Mouse (Mus musculus): ENCODE measurements around the gene Tmc7. TPM values are rescaled to one million over a fixed set of nuclear protein-coding genes. Genes with fewer than 3 reads are reported as not detected.

The Tmc7 gene
- total and polyA plus RNA-seq, 3 experiments: not detected

- H3K27ac ChIP-seq (ENCODE audit: control insufficient read depth, low read depth, low read length): no peak overlapping the region
- no peaks in the 10 kb centered on the region for H3K36me3 ChIP-seq (ENCODE audit: control insufficient read depth in 1 of 2, insufficient read depth in 2 of 2, low read length in 2 of 2)
- DNase-seq (ENCODE audit: low read depth, low spot score): no peak
Observed at GRCm38 (mm10) chr7:118499784-118500435, 84.6 kb downstream of the Tmc7 start.

GRCm38 (mm10) chr7:118498984-118499783, 85.4 kb downstream of the Tmc7 start:
- Histone ChIP-seq H3K9me3 (replicated peaks; ENCODE audit: insufficient read depth, low read length) (no peaks in the 10 kb centered on the region), H3K79me2 (ENCODE audit: control insufficient read depth, insufficient read depth, low read length, poor library complexity) (no peaks in the 10 kb centered on the region), H3K9ac (ENCODE audit: control insufficient read depth, low read depth, low read length, poor library complexity, severe bottlenecking) (no peak overlapping the region), H3K27me3 (ENCODE audit: control insufficient read depth in 1 of 2, insufficient read depth in 2 of 2, low read length in 2 of 2) (peaks cover 0 to 1% of the 10 kb centered on the region in 2 experiments; a peak in 1 of 4 replicates), H3K4me1 (ENCODE audit: control insufficient read depth in 1 of 2, insufficient read depth in 2 of 2, low read length in 2 of 2) (no peaks in the 10 kb centered on the region; a peak in 1 of 4 replicates), H3K27ac (ENCODE audit: control insufficient read depth, low read depth, low read length) (no peak overlapping the region), H3K4me3 (ENCODE audit: control insufficient read depth in 1 of 2, insufficient read depth in 1 of 2, low read depth in 2 of 2, low read length in 2 of 2) (no peak overlapping the region), H3K36me3 (ENCODE audit: control insufficient read depth in 1 of 2, insufficient read depth in 2 of 2, low read length in 2 of 2) (no peaks in the 10 kb centered on the region)
- DNase-seq (ENCODE audit: low read depth, low spot score): no peak
- TF ChIP-seq ETS1 (IDR thresholded peaks at IDR 0.05; ENCODE audit: low read depth, low read length) (no peak), SMC3 (IDR thresholded peaks at IDR 0.05; ENCODE audit: low read depth, low read length) (no peak), MAFK (IDR thresholded peaks at IDR 0.05; ENCODE audit: borderline replicate concordance, low read depth, low read length) (no peak), UBTF (IDR thresholded peaks at IDR 0.05; ENCODE audit: borderline replicate concordance, insufficient read depth, low read depth, low read length) (no peak), POLR2AphosphoS5 (IDR thresholded peaks at IDR 0.05; ENCODE audit: borderline replicate concordance, low read depth, low read length) (no peak), KAT2A (conservative IDR thresholded peaks at IDR 0.05; ENCODE audit: low read depth, low read length) (no peak), GATA1 (IDR thresholded peaks at IDR 0.05; ENCODE audit: low read depth, low read length) (no peak), MAX (IDR thresholded peaks at IDR 0.05; ENCODE audit: low read length) (no peak), ELF1 (IDR thresholded peaks at IDR 0.05; ENCODE audit: low read depth, low read length) (no peak), POLR2AphosphoS2 (IDR thresholded peaks at IDR 0.05; ENCODE audit: low read length) (no peak), POLR2A (IDR thresholded peaks at IDR 0.05; ENCODE audit: control insufficient read depth in 1 of 2, insufficient read depth in 1 of 2, low read depth in 1 of 2, low read length in 2 of 2, poor library complexity in 1 of 2) (no peak), USF2 (IDR thresholded peaks at IDR 0.05; ENCODE audit: borderline replicate concordance in 1 of 2, insufficient read depth in 1 of 2, low read depth in 1 of 2, low read length in 2 of 2) (no peak), ZMIZ1 (IDR thresholded peaks at IDR 0.05; ENCODE audit: low read depth, low read length) (no peak), SIN3A (IDR thresholded peaks at IDR 0.05; ENCODE audit: low read length) (no peak), MYB (IDR thresholded peaks at IDR 0.05; ENCODE audit: low read depth, low read length) (no peak), NELFE (IDR thresholded peaks at IDR 0.05; ENCODE audit: low read depth, low read length) (no peak), NRF1 (IDR thresholded peaks at IDR 0.05; ENCODE audit: insufficient read depth, low read depth, low read length, poor library complexity, severe bottlenecking) (no peak), USF1 (IDR thresholded peaks at IDR 0.05; ENCODE audit: low read depth, low read length) (no peak)

More at GRCm38 (mm10) chr7:118499784-118500435, 84.6 kb downstream of the Tmc7 start:
- Histone ChIP-seq H3K4me3 (ENCODE audit: control insufficient read depth in 1 of 2, insufficient read depth in 1 of 2, low read depth in 2 of 2, low read length in 2 of 2) (no peak overlapping the region), H3K4me1 (ENCODE audit: control insufficient read depth in 1 of 2, insufficient read depth in 2 of 2, low read length in 2 of 2) (no peaks in the 10 kb centered on the region; a peak in 1 of 4 replicates), H3K79me2 (ENCODE audit: control insufficient read depth, insufficient read depth, low read length, poor library complexity) (no peaks in the 10 kb centered on the region), H3K9ac (ENCODE audit: control insufficient read depth, low read depth, low read length, poor library complexity, severe bottlenecking) (no peak overlapping the region), H3K9me3 (replicated peaks; ENCODE audit: insufficient read depth, low read length) (no peaks in the 10 kb centered on the region), H3K27me3 (ENCODE audit: control insufficient read depth in 1 of 2, insufficient read depth in 2 of 2, low read length in 2 of 2) (peaks cover 0 to 1% of the 10 kb centered on the region in 2 experiments; a peak in 1 of 4 replicates)
- no peak for TF ChIP-seq NELFE (IDR thresholded peaks at IDR 0.05; ENCODE audit: low read depth, low read length)
- no peak for TF ChIP-seq RAD21 (IDR thresholded peaks at IDR 0.05; ENCODE audit: low read depth, low read length)
- TF ChIP-seq TAL1 (IDR thresholded peaks at IDR 0.05; ENCODE audit: low read length): no peak
- TF ChIP-seq ZC3H11A (IDR thresholded peaks at IDR 0.05; ENCODE audit: low read depth, low read length): no peak
- no peak for TF ChIP-seq TBP (IDR thresholded peaks at IDR 0.05; ENCODE audit: low read depth, low read length)
- no peak for TF ChIP-seq EP300 (IDR thresholded peaks at IDR 0.05; ENCODE audit: low read depth in 1 of 2, low read length in 2 of 2)
- TF ChIP-seq POLR2A (IDR thresholded peaks at IDR 0.05; ENCODE audit: control insufficient read depth in 1 of 2, insufficient read depth in 1 of 2, low read depth in 1 of 2, low read length in 2 of 2, poor library complexity in 1 of 2): no peak
- TF ChIP-seq TCF12 (IDR thresholded peaks at IDR 0.05; ENCODE audit: low read depth, low read length): no peak
- TF ChIP-seq MYB (IDR thresholded peaks at IDR 0.05; ENCODE audit: low read depth, low read length): no peak
- no peak for TF ChIP-seq MAX (IDR thresholded peaks at IDR 0.05; ENCODE audit: low read length)
- no peak for TF ChIP-seq ELF1 (IDR thresholded peaks at IDR 0.05; ENCODE audit: low read depth, low read length)
- TF ChIP-seq RCOR1 (IDR thresholded peaks at IDR 0.05; ENCODE audit: low read depth, low read length): no peak
- TF ChIP-seq ZKSCAN1 (IDR thresholded peaks at IDR 0.05; ENCODE audit: low read depth, low read length): no peak

All from MEL (cell line).